Mouse (Mus musculus) embryonic facial prominence, embryonic 13.5 days (tissue): ENCODE results near the gene Map1lc3a. TPM values are rescaled to one million over a fixed set of nuclear protein-coding genes. Genes with fewer than 3 reads are reported as not detected.

Source experiments
- polyA plus RNA-seq: library from polyadenylated mRNA; unstranded; fragments of >200 nt; fragmentation: Nextera tagmentation; extraction: Ambion mirVana; gene quantifications from 2 replicates; pipeline ENCODE4 v1.2.1, GENCODE M21; 2015

Gene Map1lc3a
- polyA plus RNA-seq, 1 experiment from 2014 or later, result 239 TPM

Other genes with a start within 250 kb of the Map1lc3a start
- gene Ahcy, start 201.8 kb upstream of the Map1lc3a start, polyA plus RNA-seq, result 68.1 and 80.8 TPM in 2 replicates
- 66.3 and 72.4 TPM in 2 replicates for gene Itch, start 142.8 kb upstream of the Map1lc3a start, polyA plus RNA-seq
- gene Dynlrb1, start 39.8 kb upstream of the Map1lc3a start, polyA plus RNA-seq, result 507 and 521 TPM in 2 replicates
- gene Pigu, start 81.1 kb downstream of the Map1lc3a start, polyA plus RNA-seq, result 48.0 and 49.1 TPM in 2 replicates
- gene Trp53inp2, start 104.8 kb downstream of the Map1lc3a start, polyA plus RNA-seq, result 18.0 and 20.0 TPM in 2 replicates
- gene Ncoa6, start 197.6 kb downstream of the Map1lc3a start, polyA plus RNA-seq, result 24.5 and 27.2 TPM in 2 replicates
- gene Acss2, start 241.7 kb downstream of the Map1lc3a start, polyA plus RNA-seq, result 12.2 and 13.1 TPM in 2 replicates
- 13.7 and 14.3 TPM in 2 replicates for gene Ggt7, start 241.9 kb downstream of the Map1lc3a start, polyA plus RNA-seq